Mouse (Mus musculus) cerebellum, adult (tissue): ENCODE results near the gene Prdm9.

ENCODE experiments used
- ATAC-seq: cut with Nextera tagmentation; 2 replicates; pipeline ENCODE4 v1.9.2; 2017; ENCODE audit warnings: mild to moderate bottlenecking, moderate library complexity, mixed read lengths; ENCODE audit not compliant: insufficient number of reproducible peaks, low FRiP score, low TSS enrichment

The Prdm9 gene

DNA sequence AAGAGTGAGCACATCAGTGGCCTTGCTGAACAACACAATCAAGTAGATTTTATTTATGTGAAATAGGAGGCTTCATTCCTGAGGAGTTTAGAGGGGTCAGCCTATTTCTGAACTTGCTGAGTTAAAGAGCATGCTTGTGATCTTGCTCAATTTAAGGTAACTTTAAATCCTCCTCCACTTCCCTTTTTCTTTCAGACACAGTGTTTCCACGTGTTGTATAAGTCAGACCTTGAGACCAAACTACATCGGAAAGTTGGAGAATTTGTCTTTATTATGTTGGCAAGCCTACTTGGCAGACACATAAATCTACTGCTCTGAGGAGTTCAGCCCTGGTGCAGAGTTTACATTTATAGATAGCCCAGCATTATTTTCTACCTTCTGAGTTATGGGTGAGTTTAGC, 35.3 kb downstream of the Prdm9 start:
- no peak for ATAC-seq

DNA sequence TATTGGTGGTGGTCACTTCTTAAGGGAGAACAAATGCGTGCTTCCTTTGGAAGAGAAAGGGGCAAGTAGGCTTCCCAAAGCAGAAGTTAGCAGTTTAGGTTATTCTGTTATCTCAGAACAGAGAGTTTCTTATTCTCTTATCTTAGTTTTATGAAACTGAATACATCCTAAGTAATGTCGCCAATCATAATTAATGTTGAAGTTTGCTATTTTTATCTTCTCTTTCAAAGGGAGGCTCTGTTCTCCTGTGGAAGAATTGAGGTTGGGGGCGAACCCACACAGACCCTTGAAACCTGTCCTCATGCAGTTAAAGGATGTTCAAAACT, 36.4 kb downstream of the Prdm9 start:
- no peak for ATAC-seq

DNA sequence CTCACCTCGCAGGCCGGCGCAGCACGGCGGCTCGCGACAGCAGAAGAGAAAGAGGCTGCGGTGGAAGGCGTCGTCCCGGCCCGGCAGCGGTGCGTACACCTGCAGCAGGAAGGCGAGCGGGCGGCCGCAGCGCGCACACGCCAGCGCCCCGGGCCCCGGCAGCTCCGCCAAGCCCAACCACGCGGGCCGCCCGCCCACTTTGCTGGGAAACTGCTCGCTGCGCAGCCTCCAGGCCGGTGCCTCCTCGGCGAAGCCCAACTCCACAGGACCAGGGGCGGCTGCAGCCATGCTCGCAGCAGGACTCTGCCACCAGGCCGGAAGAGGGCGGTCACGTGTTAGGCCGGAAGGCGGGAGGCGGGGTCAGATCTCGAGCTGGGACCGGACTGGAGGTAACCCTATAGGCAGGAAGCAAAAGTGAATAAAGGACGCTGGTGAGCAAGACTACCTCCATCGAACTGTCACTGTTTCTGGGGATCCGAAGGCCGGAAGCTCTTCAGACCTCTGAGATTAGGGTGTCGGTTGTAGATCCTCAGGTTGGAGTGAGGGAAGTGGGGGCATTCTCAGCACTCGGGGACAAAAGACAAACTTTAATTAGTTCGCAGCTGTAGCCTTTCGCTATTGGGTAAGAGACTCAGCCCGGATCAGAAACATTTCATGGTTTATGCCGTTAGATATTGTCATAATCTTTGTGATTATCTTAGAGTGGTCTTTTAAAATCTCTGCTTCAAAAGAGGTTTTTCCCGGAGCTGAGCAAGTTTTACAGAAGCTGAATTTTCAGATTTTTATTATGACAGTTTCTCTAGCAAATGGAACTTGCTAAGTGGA, 37.0 kb downstream of the Prdm9 start, which contains the start of gene Pdcd2:
TSS of gene Pdcd2 (minus strand) at position 316 of the 825 bp plus-strand sequence.
- peak; percentile 97 for ATAC-seq

DNA sequence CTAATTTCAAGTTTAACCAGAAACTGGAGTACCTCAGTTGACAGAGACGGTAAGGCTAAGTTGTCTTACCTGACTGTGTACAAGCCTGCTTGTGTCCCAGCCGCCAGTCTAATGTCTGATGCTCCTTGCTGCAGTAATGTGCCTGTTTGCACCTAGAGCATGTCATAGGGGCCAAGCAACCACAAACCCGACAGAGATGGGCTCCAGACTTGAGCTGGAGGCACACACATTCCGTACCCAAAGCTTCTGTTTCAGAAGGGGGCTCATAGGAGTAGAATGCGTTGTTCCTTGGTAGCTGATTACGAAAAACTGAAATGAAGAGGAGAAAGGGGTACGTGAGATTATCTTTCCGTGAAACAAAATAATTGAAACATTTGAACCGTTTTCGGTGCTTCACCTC, 37.9 kb downstream of the Prdm9 start:
- ATAC-seq = no peak

DNA sequence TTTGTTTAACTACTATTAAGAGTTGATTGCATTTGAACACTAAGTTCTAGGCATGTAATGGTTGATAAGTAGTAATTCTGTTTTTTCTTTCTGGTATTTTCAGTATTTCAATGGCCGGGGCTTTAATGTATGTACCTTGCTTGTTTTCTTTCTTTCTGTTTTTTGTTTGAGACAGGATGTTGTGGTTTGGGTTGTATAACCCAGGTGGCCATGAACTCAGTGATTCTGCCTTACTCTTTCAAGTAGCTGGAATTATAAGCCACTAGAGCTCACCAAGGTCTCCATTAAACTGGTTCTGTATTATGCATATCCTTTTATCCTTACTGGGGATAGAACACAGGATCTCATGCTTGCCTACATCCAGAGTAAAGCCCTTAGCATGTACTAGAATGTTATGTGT, 45.4 kb downstream of the Prdm9 start:
- no peak for ATAC-seq

DNA sequence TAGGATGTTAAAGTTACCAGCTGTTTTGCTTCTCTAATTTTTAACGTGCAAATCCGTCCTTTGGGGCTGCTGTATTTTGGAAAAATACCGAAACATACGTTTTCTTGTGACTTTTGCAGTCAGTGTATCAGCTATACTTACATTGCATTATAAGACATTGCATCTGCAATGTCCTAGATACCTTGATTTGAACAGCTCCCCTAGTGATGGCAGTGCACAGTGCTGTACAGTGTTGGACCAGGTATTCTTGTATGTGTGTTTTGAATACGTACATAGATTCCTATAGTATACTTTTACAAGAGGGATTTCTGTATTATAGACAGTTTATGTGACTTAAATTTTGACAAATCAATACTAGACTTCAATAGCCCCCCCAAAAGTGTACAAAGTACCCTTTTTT, 46.0 kb downstream of the Prdm9 start:
- no peak for ATAC-seq

DNA sequence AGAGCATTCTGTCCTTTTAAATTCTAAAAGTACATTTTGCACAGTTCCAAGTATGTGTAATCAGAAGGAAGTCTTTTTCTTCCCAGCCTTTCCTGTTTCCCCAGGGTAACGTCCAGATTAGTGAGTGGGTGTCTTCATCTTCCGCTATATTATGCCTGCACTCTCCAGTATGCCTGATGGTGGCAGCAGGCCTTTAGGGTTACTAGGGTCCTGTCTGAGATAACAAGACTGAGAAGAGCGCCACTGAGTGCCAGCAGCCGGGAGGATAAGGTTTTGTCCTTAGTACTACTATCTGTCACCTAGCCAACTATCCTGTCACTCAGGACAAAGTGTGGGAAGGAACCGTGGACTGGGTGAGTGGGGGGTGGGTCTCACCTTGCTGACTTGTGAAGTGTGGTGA, 46.4 kb downstream of the Prdm9 start:
- no peak for ATAC-seq

DNA sequence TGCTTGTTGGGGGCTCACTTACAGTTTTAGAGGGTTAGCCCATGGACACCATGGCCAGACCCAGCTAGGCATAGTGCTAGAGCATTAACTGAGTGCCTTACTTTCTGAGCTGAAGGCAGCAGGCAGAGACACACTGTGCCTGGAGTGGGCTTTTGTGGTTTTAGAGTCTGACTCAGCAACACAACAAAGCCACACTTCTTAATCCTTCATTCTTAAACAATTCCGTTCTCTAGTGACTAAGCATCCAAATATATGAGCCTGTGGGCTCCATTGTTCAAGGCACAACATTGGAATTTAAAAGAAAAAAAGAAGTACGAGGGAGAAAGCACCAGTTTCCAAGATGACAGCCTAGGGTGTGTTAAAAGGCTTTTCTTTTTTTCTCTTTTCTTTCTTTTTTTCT, 53.5 kb downstream of the Prdm9 start:
- ATAC-seq = no peak

DNA sequence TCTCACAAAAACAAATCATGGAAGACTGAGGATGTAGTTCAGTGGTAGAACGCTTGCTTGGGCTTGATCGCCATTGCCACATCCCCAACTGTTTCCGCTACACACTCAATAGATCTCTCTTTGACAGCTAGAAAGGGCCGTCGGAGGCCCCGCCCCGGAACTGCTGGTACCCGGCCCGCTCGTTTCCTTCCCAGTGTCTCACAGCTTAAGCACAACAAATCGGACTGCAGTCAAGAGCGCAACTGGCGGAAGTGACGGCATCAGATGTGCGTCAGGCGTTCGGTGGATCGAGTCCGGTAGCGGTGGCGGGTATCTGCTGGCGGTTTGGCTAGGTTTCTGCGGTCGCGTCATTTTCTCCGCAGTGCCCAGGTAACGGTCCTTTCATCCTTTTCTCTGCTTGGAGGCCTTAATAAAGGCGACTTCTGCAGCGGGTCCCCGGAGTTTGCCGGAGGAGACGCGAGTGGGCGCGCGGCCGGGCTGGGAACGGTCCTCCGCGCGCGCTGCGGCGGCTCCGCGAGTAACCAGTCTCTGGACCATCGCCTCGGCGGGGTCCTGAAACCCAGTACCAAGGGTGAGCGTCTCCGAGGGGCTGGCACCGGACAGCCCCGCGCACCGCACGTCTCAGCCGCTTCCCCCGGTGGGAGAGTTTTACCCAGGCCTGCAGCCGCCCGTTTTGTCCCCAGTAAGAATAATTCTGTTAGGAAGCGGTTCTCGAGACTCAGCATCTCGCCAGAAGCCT, 64.3 kb downstream of the Prdm9 start, which contains the start of the genes Psmb1 and Tbp:
TSS of gene Psmb1 (minus strand) at position 96 of the 739 bp plus-strand sequence.
TSS of gene Tbp (plus strand) at position 233 of the 739 bp plus-strand sequence.
- ATAC-seq = peak; percentile 85

DNA sequence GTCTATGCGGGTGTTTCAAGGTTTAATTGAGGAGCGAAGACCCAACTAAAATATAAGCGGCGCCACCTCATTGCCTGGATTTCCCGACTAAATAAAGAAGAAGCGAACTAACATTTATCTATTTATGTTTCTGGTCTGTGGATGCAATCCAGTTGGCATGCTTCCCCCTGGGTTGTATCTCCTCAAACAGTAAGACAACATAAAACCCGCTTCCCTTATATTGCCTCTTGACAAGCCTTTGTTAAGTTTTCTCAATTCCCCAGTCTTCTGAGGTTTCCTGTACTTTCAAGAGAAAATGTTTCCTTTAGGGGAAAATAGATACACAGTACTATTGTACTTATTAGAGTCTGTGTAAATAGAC, 65.4 kb downstream of the Prdm9 start:
- no peak for ATAC-seq

DNA sequence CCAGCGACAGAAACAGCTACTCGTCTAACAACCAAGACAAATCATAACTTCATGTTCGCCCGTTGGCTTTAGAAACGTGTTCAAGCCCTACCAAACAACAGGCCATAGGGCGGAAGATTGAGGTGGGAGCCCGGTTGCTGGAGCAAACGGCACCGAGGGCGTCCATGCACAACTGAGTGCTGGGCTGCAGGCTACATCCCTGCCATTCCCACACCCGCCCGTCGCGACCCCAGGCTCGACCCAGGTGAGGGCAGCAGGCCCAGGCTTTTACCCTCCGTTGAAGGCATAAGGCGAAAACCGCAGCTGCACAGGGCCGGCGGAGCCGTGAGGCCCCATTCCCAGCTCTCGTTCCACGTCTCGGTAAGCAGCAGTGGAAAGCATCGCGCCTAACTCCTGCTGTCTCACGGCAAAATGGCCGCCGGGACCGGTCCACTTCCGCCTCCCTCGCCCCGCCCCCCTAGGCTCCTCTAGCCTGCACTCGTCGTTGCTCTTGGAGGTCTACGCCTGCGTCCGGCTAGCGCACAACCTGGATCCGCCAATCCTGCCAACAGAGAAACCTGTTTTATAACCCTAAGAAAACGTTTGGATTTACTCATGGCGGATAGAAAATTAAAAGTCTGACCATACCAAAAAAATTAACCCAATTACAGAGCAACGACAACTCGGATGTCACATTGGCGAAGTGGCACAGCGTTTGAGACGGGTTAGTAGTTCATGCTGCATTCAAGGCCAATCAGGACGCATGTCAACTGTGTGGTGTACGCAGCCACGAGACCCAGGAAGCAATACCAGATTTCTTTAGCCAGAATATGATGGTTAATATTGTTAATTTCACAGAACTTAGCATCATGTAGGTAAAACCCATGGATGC, 66.0 kb downstream of the Prdm9 start:
- peak; percentile 93 for ATAC-seq
